Mouse (Mus musculus): ENCODE results near the gene Tmem131. TPM values are rescaled to one million over a fixed set of nuclear protein-coding genes. Genes with fewer than 3 reads are reported as not detected.
A peak's percentile ranks its signal among the peaks of the same experiment; 100 is the strongest.

Tmem131 gene
- total and polyA plus RNA-seq, 2 experiments from 2014 or later = 9.4 to 29.3 TPM

DNA sequence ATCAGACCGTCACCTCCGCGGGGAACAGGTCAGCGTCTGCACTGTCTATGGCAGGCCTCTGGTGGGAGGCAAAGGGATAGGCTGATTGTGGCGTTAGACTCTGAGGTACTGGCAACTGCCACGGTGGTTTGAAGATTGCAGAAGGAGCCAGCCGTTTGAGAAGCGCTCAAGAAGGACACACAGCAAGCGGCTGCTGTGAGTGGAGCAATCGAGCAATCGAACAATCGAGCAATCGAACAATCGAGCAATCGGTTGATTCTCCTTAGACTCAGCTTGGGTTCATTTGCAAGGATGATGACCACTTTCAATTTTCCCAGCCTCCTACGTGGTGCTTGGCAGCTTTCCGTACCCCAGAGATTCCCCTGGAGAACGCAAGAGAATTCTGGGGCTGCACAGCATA, 184.4 kb downstream of the Tmem131 start:
- DNase-seq (no peak), ATAC-seq (no peak)
- WGBS = 84% methylated on average over 18 of the region's 18 CpGs

DNA sequence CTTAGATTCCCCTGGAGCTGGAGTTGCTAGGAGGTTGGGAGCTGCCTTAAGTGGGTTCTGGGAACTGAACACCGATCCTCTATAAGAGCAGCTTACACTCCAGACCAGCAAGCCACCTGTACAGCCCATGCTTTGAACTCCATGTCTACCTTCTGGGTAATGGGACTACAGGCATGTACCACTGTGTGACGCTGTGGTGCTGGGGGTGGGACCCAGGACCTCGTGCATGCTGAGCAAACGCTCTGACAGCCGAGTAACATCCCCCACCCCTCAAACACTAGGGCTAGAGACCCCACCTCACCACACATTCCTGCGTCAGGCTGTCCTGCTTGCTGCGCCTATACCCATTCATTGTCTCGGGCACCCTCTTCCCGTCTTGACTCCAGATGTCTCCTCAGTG, 184.9 kb downstream of the Tmem131 start:
- no peaks in the 10 kb centered on the region for H3K9me3 ChIP-seq (ENCODE audit: low read length)
- TF ChIP-seq CTCF (IDR thresholded peaks at IDR 0.05; ENCODE audit: low read depth) = no peak
- H3K4me1 ChIP-seq (ENCODE audit: insufficient read depth) = no peaks in the 10 kb centered on the region
- no peak for DNase-seq
- H3K36me3 ChIP-seq (ENCODE audit: insufficient read depth) = no peaks in the 10 kb centered on the region
- 92% methylated on average over 9 of the region's 9 CpGs for WGBS
- no peak for ATAC-seq
- H3K27ac ChIP-seq (ENCODE audit: low read depth, low read length) = no peak overlapping the region
- no peaks in the 10 kb centered on the region for H3K27me3 ChIP-seq (ENCODE audit: insufficient read depth, low read length)
- no peak overlapping the region for H3K9ac ChIP-seq
- H3K4me3 ChIP-seq (ENCODE audit: low read depth, low read length) = no peak overlapping the region
- no peak overlapping the region for H3K4me2 ChIP-seq (ENCODE audit: low read depth)

More for the DNA sequence above, 184.4 kb downstream of the Tmem131 start:
- H3K4me3 ChIP-seq (ENCODE audit: low read depth, low read length) = no peak overlapping the region
- TF ChIP-seq CTCF (IDR thresholded peaks at IDR 0.05; ENCODE audit: low read depth) = no peak
- H3K27ac ChIP-seq (ENCODE audit: low read depth, low read length) = no peak overlapping the region
- H3K9ac ChIP-seq = no peak overlapping the region
- H3K27me3 ChIP-seq (ENCODE audit: insufficient read depth, low read length) = no peaks in the 10 kb centered on the region
- H3K4me1 ChIP-seq (ENCODE audit: insufficient read depth) = no peaks in the 10 kb centered on the region
- H3K36me3 ChIP-seq (ENCODE audit: insufficient read depth) = no peaks in the 10 kb centered on the region
- no peaks in the 10 kb centered on the region for H3K9me3 ChIP-seq (ENCODE audit: low read length)
- no peak overlapping the region for H3K4me2 ChIP-seq (ENCODE audit: low read depth)

DNA sequence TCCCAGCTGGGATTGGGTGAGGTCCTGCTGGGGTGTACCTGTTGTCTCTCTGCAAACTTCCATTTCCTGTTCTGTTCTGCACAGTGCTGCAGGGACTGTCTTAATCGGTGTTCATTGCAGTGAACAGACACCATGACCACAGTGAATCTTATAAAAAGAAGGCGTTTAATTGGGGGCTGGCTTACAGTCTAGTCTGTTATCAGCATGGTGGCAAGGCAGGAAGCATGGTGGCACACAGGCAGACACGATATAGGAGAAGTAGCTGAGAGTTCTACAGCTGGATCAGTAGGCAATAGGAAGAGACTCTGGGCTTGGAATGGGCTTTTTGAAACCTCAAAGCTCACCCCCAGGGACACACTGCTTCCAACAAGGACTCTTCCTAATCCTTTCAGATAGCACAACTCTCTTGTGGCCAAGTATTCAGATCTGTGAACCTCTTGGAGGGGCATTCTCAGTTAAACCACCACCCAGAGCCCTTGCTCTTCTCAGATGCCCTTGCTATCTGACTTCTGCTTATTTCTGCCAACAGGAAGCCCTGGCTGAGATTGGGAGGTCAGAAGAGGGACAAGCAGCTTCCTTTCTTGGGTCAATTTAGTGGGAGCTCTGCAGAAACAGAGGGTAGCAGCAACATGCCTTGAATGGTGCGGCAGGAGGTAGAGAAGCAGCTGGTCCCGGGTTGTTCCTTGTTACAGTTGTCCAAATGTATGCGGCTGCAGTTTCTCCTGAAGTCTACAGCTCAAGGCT, 189.4 kb downstream of the Tmem131 start:
- Histone ChIP-seq H3K9me3 (ENCODE audit: low read length) (no peaks in the 10 kb centered on the region), H3K9ac (no peak overlapping the region), H3K36me3 (ENCODE audit: insufficient read depth) (no peaks in the 10 kb centered on the region), H3K27ac (ENCODE audit: low read depth, low read length) (no peak overlapping the region), H3K4me2 (ENCODE audit: low read depth) (no peak overlapping the region), H3K4me3 (ENCODE audit: low read depth, low read length) (no peak overlapping the region), H3K4me1 (ENCODE audit: insufficient read depth) (no peaks in the 10 kb centered on the region), H3K27me3 (ENCODE audit: insufficient read depth, low read length) (no peaks in the 10 kb centered on the region)
- ATAC-seq = no peak
- TF ChIP-seq CTCF (IDR thresholded peaks at IDR 0.05; ENCODE audit: low read depth) = no peak
- DNase-seq = no peak
- WGBS = 87% methylated on average over 6 of the region's 6 CpGs

DNA sequence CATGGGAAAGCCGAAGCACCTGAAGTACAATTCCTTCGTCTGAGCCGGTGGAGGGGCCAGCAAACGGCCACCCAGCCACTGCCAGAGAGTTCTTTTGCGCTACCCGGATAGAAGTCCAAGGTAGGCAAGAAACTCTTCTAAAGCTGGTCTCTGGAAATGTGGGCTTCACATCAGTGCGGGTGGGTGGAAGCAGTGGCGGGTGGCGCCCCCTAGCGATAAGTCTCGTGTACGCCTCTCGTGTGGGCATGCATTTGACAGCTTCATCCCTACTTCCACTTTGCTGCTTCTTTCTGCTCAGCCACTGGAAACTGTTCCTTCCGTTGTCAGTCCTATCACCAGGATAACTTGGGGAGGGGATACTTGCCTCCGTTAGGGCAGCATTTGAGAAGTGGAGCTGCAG, 197.0 kb downstream of the Tmem131 start:
- DNase-seq = peak; percentile 11
- H3K4me3 ChIP-seq (ENCODE audit: low read depth, low read length) = no peak overlapping the region
- ATAC-seq = no peak

DNA sequence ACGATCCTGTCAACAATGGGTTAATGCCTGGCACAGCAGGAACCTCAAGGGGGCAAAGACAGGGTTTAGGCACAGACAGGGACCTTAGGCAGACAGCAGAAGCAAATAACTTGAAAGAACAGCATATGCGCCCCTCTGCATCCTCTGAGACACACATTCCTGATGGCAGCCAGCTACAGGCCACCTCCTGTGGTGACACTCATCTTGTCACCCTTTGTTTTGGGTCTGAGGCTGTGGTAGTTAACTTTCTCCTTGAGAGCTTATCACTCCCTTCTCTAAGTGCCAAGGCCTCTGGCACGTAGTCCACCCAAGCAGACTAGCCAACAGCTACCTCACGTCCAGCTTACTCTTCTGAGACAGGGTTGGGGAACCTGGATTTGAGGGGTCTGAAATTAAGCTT, 197.8 kb downstream of the Tmem131 start:
- Histone ChIP-seq H3K4me1 (ENCODE audit: insufficient read depth) (no peaks in the 10 kb centered on the region), H3K36me3 (ENCODE audit: insufficient read depth) (no peaks in the 10 kb centered on the region), H3K4me3 (ENCODE audit: low read depth, low read length) (no peak overlapping the region), H3K9ac (no peak overlapping the region), H3K4me2 (ENCODE audit: low read depth) (no peak overlapping the region), H3K27me3 (ENCODE audit: insufficient read depth, low read length) (no peaks in the 10 kb centered on the region), H3K27ac (ENCODE audit: low read depth, low read length) (no peak overlapping the region), H3K9me3 (ENCODE audit: low read length) (no peaks in the 10 kb centered on the region)
- no peak for ATAC-seq
- TF ChIP-seq CTCF (IDR thresholded peaks at IDR 0.05; ENCODE audit: low read depth) = no peak
- DNase-seq = no peak
- 36% methylated on average over 4 of the region's 4 CpGs for WGBS

More for the DNA sequence above, 197.0 kb downstream of the Tmem131 start:
- no peaks in the 10 kb centered on the region for H3K36me3 ChIP-seq (ENCODE audit: insufficient read depth)
- no peaks in the 10 kb centered on the region for H3K4me1 ChIP-seq (ENCODE audit: insufficient read depth)
- TF ChIP-seq CTCF (IDR thresholded peaks at IDR 0.05; ENCODE audit: low read depth) = peak; percentile 63
- no peaks in the 10 kb centered on the region for H3K9me3 ChIP-seq (ENCODE audit: low read length)
- H3K4me2 ChIP-seq (ENCODE audit: low read depth) = no peak overlapping the region
- no peaks in the 10 kb centered on the region for H3K27me3 ChIP-seq (ENCODE audit: insufficient read depth, low read length)
- H3K27ac ChIP-seq (ENCODE audit: low read depth, low read length) = no peak overlapping the region
- no peak overlapping the region for H3K9ac ChIP-seq
- 43% methylated on average over 15 of the region's 15 CpGs for WGBS

DNA sequence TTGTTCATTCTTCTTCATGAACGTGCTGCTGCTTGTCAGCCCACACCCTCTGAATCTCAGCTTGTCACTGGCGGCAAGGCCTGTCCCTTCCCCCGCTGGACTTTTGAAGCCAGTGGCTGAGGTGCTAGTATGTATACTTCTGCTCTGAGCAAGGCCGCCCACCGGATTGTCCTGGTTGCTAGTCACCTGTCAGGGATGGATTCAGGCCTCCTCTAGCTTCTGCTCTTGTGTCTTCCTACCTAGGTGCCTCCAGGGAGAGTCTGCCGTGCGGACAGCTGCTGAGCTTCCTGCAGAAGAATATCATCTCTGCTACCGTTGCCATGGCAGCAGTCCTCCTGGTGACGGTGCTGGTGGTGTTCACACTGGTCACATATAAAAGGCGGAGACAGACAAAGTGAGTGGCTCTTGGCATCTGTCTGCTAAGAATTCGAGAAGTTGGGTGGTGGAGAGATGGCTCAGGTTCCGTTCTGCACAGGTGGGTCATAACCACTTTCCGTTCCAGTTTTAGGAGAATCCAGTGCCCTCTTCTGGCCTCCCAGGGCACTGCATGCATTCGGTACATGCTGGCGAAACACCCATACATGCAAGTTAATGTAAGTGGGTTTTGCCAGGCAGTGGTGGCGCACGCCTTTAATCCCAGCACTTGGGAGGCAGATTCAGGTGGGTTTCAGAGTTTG, 199.1 kb downstream of the Tmem131 start:
- peak; percentile 90 for ATAC-seq
- peak; percentile 88 for DNase-seq
- Histone ChIP-seq H3K9me3 (ENCODE audit: low read length) (no peaks in the 10 kb centered on the region), H3K4me2 (ENCODE audit: low read depth) (peak overlapping the region; percentile 47), H3K27me3 (ENCODE audit: insufficient read depth, low read length) (no peaks in the 10 kb centered on the region), H3K4me3 (ENCODE audit: low read depth, low read length) (peak overlapping the region; percentile 26), H3K9ac (no peak overlapping the region), H3K36me3 (ENCODE audit: insufficient read depth) (no peaks in the 10 kb centered on the region), H3K4me1 (ENCODE audit: insufficient read depth) (no peaks in the 10 kb centered on the region), H3K27ac (ENCODE audit: low read depth, low read length) (0 out of 2 replicates have a peak overlapping the region, but pooled peaks have one; percentile 35)
- peak; percentile 89 for TF ChIP-seq CTCF (IDR thresholded peaks at IDR 0.05; ENCODE audit: low read depth)
- 17% methylated on average over 17 of the region's 17 CpGs for WGBS

DNA sequence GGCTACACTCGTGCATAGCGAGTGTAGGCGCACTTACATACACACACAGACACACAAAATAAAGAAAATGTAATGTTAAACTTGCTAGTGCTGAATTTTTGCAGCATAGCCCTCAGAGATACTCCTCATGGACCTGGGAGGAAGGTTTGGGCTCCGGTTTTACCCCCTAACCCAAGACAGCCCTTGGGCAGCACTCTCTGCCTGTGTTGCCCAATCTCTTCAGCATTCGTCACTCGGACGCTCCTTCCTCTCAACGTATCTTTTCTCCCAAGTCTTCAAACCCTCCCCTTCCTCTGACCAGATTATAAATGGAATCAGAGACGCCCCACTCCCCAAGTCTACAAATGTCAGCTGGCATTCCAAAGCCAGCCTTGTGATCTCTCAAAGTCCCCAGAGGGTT, 200.4 kb downstream of the Tmem131 start:
- DNase-seq = no peak
- no peak for TF ChIP-seq CTCF (IDR thresholded peaks at IDR 0.05; ENCODE audit: low read depth)
- Histone ChIP-seq H3K4me3 (ENCODE audit: low read depth, low read length) (no peak overlapping the region), H3K9ac (no peak overlapping the region), H3K4me1 (ENCODE audit: insufficient read depth) (no peaks in the 10 kb centered on the region), H3K36me3 (ENCODE audit: insufficient read depth) (no peaks in the 10 kb centered on the region), H3K4me2 (ENCODE audit: low read depth) (no peak overlapping the region), H3K9me3 (ENCODE audit: low read length) (no peaks in the 10 kb centered on the region), H3K27ac (ENCODE audit: low read depth, low read length) (no peak overlapping the region), H3K27me3 (ENCODE audit: insufficient read depth, low read length) (no peaks in the 10 kb centered on the region)
- WGBS = 84% methylated on average over 9 of the region's 9 CpGs
- no peak for ATAC-seq

Other genes with a start within 250 kb of the Tmem131 start
- gene 4933424G06Rik, start 233.5 kb downstream of the Tmem131 start, total RNA-seq (2014; rRNA removed) = not detected in 2 replicates
- gene 4933424G06Rik, start 233.5 kb downstream of the Tmem131 start, polyA plus RNA-seq (2015; fragmentation: Nextera tagmentation; extraction: Ambion mirVana) = 0.39 and 0.71 TPM in 2 replicates
- 137 TPM in 2 replicates for gene Actr1b, start 229.2 kb downstream of the Tmem131 start, total RNA-seq (2014; rRNA removed)
- gene Actr1b, start 229.2 kb downstream of the Tmem131 start, polyA plus RNA-seq (2015; fragmentation: Nextera tagmentation; extraction: Ambion mirVana) = 94.8 and 102 TPM in 2 replicates
- 2.2 and 4.5 TPM in 2 replicates for gene Zap70, start 181.9 kb downstream of the Tmem131 start, total RNA-seq (2014; rRNA removed)
- gene Zap70, start 181.9 kb downstream of the Tmem131 start, polyA plus RNA-seq (2015; fragmentation: Nextera tagmentation; extraction: Ambion mirVana) = 2.1 and 2.9 TPM in 2 replicates
- 2.2 and 4.6 TPM in 2 replicates for gene Vwa3b, start 82.9 kb upstream of the Tmem131 start, total RNA-seq (2014; rRNA removed)
- gene Vwa3b, start 82.9 kb upstream of the Tmem131 start, polyA plus RNA-seq (2015; fragmentation: Nextera tagmentation; extraction: Ambion mirVana) = 1.9 and 2.6 TPM in 2 replicates

Data from forebrain, postnatal 0 days (tissue).